Mouse (Mus musculus): ENCODE results near the gene Tmem108. TPM values are rescaled to one million over a fixed set of nuclear protein-coding genes. Genes with fewer than 3 reads are reported as not detected.

The Tmem108 gene
- polyA plus RNA-seq, 1 experiment from 2014 or later = 101 TPM

GRCm38 (mm10) chr9:103590801-103591200, 170.8 kb downstream of the Tmem108 start:
- H3K27me3 ChIP-seq (ENCODE audit: insufficient read depth, poor library complexity, severe bottlenecking) = no peaks in the 10 kb centered on the region
- H3K4me1 ChIP-seq = peaks cover 36% of the 10 kb centered on the region
- 77% methylated on average over 5 of the region's 5 CpGs for WGBS
- H3K36me3 ChIP-seq = no peaks in the 10 kb centered on the region
- no peaks in the 10 kb centered on the region for H3K9me3 ChIP-seq
- H3K27ac ChIP-seq = no peak overlapping the region
- H3K4me3 ChIP-seq = no peak overlapping the region
- DNase-seq (ENCODE audit: low spot score) = no peak

DNA sequence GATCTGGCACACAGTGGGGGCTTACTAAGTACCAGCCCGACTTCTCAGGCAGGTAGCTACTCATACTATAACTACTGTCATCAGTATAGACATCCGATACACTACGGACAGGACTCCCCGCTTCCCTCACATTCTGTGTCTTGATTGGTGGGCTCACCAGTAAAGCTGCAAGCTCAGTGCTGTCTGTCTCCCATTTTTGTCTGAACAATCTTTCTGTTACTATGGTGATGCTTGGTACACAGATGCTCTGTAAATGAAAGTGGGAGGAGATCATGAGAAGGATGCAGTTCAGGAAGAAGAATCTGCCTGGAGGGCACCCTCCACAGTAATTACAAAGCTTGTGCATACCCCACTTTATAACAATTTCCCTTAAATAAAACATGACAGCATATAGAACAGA, 176.8 kb downstream of the Tmem108 start:
- peaks cover 8% of the 10 kb centered on the region; the same call in 1 of the 2 replicates for H3K36me3 ChIP-seq
- no peaks in the 10 kb centered on the region for H3K27me3 ChIP-seq (ENCODE audit: insufficient read depth, poor library complexity, severe bottlenecking)
- no peak overlapping the region for H3K27ac ChIP-seq
- 88% methylated on average over 4 of the region's 4 CpGs for WGBS
- peaks cover 22% of the 10 kb centered on the region for H3K4me1 ChIP-seq
- DNase-seq (ENCODE audit: low spot score) = no peak
- H3K9me3 ChIP-seq = no peaks in the 10 kb centered on the region
- no peak overlapping the region for H3K4me3 ChIP-seq

GRCm38 (mm10) chr9:103582249-103582961, 179.2 kb downstream of the Tmem108 start:
- H3K9me3 ChIP-seq = no peaks in the 10 kb centered on the region
- H3K27me3 ChIP-seq (ENCODE audit: insufficient read depth, poor library complexity, severe bottlenecking) = no peaks in the 10 kb centered on the region
- H3K4me1 ChIP-seq = peaks cover 32% of the 10 kb centered on the region
- no peak overlapping the region for H3K4me3 ChIP-seq
- peaks cover 14% of the 10 kb centered on the region; the same call in 1 of the 2 replicates for H3K36me3 ChIP-seq
- DNase-seq (ENCODE audit: low spot score) = no peak
- H3K27ac ChIP-seq = no peak overlapping the region; the same call in 1 of the 2 replicates
- 87% methylated on average over 10 of the region's 10 CpGs for WGBS

DNA sequence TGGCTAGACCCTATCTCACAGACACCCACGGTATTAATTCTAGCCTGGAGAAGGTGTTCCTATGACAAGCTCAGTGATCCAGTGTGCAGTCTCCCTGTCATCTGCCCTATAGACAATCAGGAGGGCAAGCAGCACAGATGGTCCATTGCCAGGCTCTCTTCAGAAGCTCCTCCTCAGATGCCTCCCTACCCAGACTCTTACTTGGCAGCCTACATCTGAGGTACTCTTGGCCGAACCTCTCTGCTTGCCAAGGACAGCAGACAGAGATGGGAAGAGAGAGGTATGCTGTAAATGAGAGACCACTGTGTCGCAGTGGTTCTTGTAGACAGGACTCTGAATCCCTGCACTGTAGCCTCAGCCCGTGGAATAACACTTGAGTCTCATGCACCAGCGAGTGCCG, 181.0 kb downstream of the Tmem108 start:
- no peak for DNase-seq (ENCODE audit: low spot score)
- Histone ChIP-seq H3K9me3 (no peaks in the 10 kb centered on the region), H3K4me3 (no peak overlapping the region), H3K27ac (peak overlapping the region; percentile 67), H3K36me3 (peaks cover 17% of the 10 kb centered on the region; the same call in 1 of the 2 replicates), H3K4me1 (peaks cover 39% of the 10 kb centered on the region), H3K27me3 (ENCODE audit: insufficient read depth, poor library complexity, severe bottlenecking) (no peaks in the 10 kb centered on the region)
- 92% methylated on average over 6 of the region's 6 CpGs for WGBS

- no peak for DNase-seq (ENCODE audit: low spot score)
- Histone ChIP-seq H3K4me1 (peaks cover 43% of the 10 kb centered on the region), H3K36me3 (peaks cover 17% of the 10 kb centered on the region; the same call in 1 of the 2 replicates), H3K27me3 (ENCODE audit: insufficient read depth, poor library complexity, severe bottlenecking) (no peaks in the 10 kb centered on the region), H3K4me3 (no peak overlapping the region), H3K27ac (peak overlapping the region; percentile 67; the same call in 1 of the 2 replicates), H3K9me3 (no peaks in the 10 kb centered on the region)
- 83% methylated on average over 4 of the region's 4 CpGs for WGBS
Observed at GRCm38 (mm10) chr9:103580186-103580585, 181.5 kb downstream of the Tmem108 start.

- DNase-seq (ENCODE audit: low spot score) = no peak
- H3K36me3 ChIP-seq = peaks cover 17% of the 10 kb centered on the region; the same call in 1 of the 2 replicates
- H3K4me1 ChIP-seq = peaks cover 50% of the 10 kb centered on the region
- no peaks in the 10 kb centered on the region for H3K27me3 ChIP-seq (ENCODE audit: insufficient read depth, poor library complexity, severe bottlenecking)
- H3K9me3 ChIP-seq = no peaks in the 10 kb centered on the region
- H3K27ac ChIP-seq = peak overlapping the region; percentile 67
- H3K4me3 ChIP-seq = no peak overlapping the region
- 74% methylated on average over 9 of the region's 9 CpGs for WGBS
Observed at GRCm38 (mm10) chr9:103579411-103580026, 182.1 kb downstream of the Tmem108 start.

GRCm38 (mm10) chr9:103577731-103578130, 183.9 kb downstream of the Tmem108 start:
- H3K4me1 ChIP-seq = peaks cover 53% of the 10 kb centered on the region
- WGBS = 81% methylated on average over 4 of the region's 4 CpGs

DNA sequence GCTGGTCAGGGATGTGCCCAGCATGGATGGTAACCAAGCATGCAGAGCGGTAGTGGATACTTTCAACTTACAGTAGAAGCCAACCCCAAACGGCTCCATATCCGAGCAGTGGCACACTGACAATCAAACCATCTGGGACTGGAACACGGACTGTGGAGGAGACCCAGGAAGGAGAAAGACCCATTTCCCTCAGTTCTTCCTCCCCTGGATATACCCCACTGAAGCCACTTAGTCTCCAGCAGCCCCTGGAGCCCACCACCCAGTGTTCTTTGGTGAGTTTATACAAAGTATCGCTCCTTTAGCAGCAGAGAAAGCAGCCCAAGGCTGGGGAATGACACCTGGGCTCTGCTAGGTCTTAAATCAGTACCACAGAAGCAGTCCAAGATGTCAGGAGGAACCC, 184.5 kb downstream of the Tmem108 start:
- H3K27me3 ChIP-seq (ENCODE audit: insufficient read depth, poor library complexity, severe bottlenecking) = no peaks in the 10 kb centered on the region
- peaks cover 17% of the 10 kb centered on the region; the same call in 1 of the 2 replicates for H3K36me3 ChIP-seq
- H3K4me1 ChIP-seq = peaks cover 47% of the 10 kb centered on the region
- 0 out of 2 replicates have a peak overlapping the region, but pooled peaks have one; percentile 16 for H3K27ac ChIP-seq
- 86% methylated on average over 5 of the region's 5 CpGs for WGBS
- no peaks in the 10 kb centered on the region for H3K9me3 ChIP-seq
- no peak overlapping the region for H3K4me3 ChIP-seq
- DNase-seq (ENCODE audit: low spot score) = no peak

More at GRCm38 (mm10) chr9:103577731-103578130, 183.9 kb downstream of the Tmem108 start:
- Histone ChIP-seq H3K27ac (no peak overlapping the region), H3K9me3 (no peaks in the 10 kb centered on the region), H3K36me3 (peaks cover 17% of the 10 kb centered on the region; the same call in 1 of the 2 replicates), H3K27me3 (ENCODE audit: insufficient read depth, poor library complexity, severe bottlenecking) (no peaks in the 10 kb centered on the region), H3K4me3 (no peak overlapping the region)
- no peak for DNase-seq (ENCODE audit: low spot score)

DNA sequence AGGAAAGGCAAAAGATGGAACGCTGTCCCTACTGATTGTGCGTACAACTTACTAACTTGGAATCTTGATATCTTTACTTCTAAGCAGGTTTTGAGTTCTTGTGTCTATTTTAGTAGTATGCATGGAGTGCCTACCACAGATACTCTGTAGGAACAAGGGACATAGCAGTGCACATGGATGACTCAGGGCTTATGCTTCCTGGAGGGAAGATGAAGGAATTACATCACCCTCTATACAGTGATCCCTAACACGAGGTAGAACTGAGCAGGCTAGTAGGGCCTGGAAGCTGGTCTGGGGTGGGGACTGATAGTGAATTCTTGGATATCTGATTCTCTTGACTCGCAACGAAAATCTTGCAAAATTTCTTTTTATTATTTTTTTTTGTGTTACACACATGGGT, 185.7 kb downstream of the Tmem108 start:
- no peaks in the 10 kb centered on the region for H3K9me3 ChIP-seq
- WGBS = 80% methylated on average over 5 of the region's 5 CpGs
- no peak overlapping the region for H3K27ac ChIP-seq
- peaks cover 46% of the 10 kb centered on the region for H3K4me1 ChIP-seq
- H3K27me3 ChIP-seq (ENCODE audit: insufficient read depth, poor library complexity, severe bottlenecking) = no peaks in the 10 kb centered on the region
- no peak overlapping the region for H3K4me3 ChIP-seq
- H3K36me3 ChIP-seq = peaks cover 17% of the 10 kb centered on the region; the same call in 1 of the 2 replicates
- DNase-seq (ENCODE audit: low spot score) = no peak

DNA sequence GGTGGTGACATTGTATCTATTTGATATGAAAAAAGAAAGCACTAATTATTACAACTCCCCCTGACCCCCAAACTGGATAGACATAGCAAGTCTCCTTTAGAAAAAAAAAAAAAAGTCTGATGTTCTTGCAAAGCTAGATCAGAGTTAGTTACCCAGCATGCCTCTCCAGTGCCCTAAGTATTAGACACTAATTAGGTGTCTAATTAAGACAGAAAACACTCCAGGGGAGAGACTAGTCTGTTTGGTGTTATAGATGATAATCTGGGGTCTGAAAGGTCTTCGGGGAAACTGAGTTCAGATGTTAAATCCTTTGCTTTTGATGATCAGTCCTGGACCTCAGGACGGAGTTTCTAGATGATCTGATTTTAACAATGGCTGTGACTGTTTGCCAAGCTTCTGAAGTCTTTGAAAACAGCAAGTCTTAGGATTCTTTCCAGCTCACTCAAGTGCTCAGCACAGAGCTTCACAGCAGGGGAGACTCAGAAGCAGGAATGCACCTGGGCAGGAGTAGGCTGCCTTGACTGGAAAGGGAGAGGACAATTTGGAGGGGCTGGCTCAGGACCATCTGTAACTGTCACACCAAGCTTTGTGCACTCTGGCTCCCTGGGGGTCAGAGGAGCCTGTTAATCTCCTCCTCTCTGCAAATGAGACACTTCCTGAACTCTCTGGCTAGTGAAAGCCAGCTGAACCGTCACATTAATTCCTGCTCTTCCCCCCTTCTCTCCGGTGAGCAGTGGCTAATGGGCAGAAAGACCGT, 187.5 kb downstream of the Tmem108 start:
- DNase-seq (ENCODE audit: low spot score) = no peak
- Histone ChIP-seq H3K27ac (0 out of 2 replicates have a peak overlapping the region, but pooled peaks have one; percentile 36), H3K4me3 (no peak overlapping the region), H3K4me1 (peaks cover 47% of the 10 kb centered on the region), H3K27me3 (ENCODE audit: insufficient read depth, poor library complexity, severe bottlenecking) (no peaks in the 10 kb centered on the region), H3K9me3 (no peaks in the 10 kb centered on the region), H3K36me3 (peaks cover 4% of the 10 kb centered on the region; the same call in 1 of the 2 replicates)
- 16% methylated on average over 5 of the region's 5 CpGs for WGBS

- no peak for DNase-seq (ENCODE audit: low spot score)
- no peaks in the 10 kb centered on the region for H3K36me3 ChIP-seq
- H3K27me3 ChIP-seq (ENCODE audit: insufficient read depth, poor library complexity, severe bottlenecking) = no peaks in the 10 kb centered on the region
- H3K4me1 ChIP-seq = peaks cover 37% of the 10 kb centered on the region
- H3K9me3 ChIP-seq = no peaks in the 10 kb centered on the region
- WGBS = 77% methylated on average over 14 of the region's 14 CpGs
- H3K27ac ChIP-seq = no peak overlapping the region
- H3K4me3 ChIP-seq = no peak overlapping the region
Observed at GRCm38 (mm10) chr9:103570158-103570741, 191.4 kb downstream of the Tmem108 start.

- Histone ChIP-seq H3K4me3 (no peak overlapping the region), H3K36me3 (no peaks in the 10 kb centered on the region), H3K27me3 (ENCODE audit: insufficient read depth, poor library complexity, severe bottlenecking) (no peaks in the 10 kb centered on the region), H3K9me3 (no peaks in the 10 kb centered on the region), H3K4me1 (peaks cover 28% of the 10 kb centered on the region), H3K27ac (no peak overlapping the region; the same call in 1 of the 2 replicates)
- WGBS = 62% methylated on average over 9 of the region's 9 CpGs
- DNase-seq (ENCODE audit: low spot score) = no peak
Observed at GRCm38 (mm10) chr9:103568983-103569382, 192.7 kb downstream of the Tmem108 start.
